Mouse (Mus musculus): ENCODE results near the gene Gm49337.

Gene Gm49337

GRCm38 (mm10) chr4:116173072-116173471 is at the start of gene Gm49337, which contains the start of gene 1700042G07Rik:
TSS of gene Gm49337 (plus strand) at chr4:116173384.
TSS of gene 1700042G07Rik (plus strand) at chr4:116173372.
- no peak for DNase-seq

- DNase-seq, result peak; percentile 77 to 81
These were observed 49.3 kb upstream of the Gm49337 start, which contains the start of the genes Rad54l and Pomgnt1 for GRCm38 (mm10) chr4:116123602-116124519. TSS of gene Rad54l (minus strand) at chr4:116123690. TSS of gene Pomgnt1 (plus strand) at chr4:116123840.

GRCm38 (mm10) chr4:116125803-116126386 is 47.3 kb upstream of the Gm49337 start:
- no peak for DNase-seq

- no peak for DNase-seq
These were observed 45.2 kb upstream of the Gm49337 start for GRCm38 (mm10) chr4:116127956-116128355.

- no peak for DNase-seq
These were observed 40.1 kb upstream of the Gm49337 start for GRCm38 (mm10) chr4:116133126-116133525.

- DNase-seq, result no peak
These were observed 38.2 kb upstream of the Gm49337 start for GRCm38 (mm10) chr4:116134990-116135389.

- no peak for DNase-seq
These were observed 35.7 kb upstream of the Gm49337 start for GRCm38 (mm10) chr4:116137421-116137996.

- DNase-seq, result no peak
These were observed 32.2 kb upstream of the Gm49337 start for GRCm38 (mm10) chr4:116140801-116141574.

- no peak for DNase-seq
These were observed 31.4 kb upstream of the Gm49337 start for GRCm38 (mm10) chr4:116141736-116142135.

- no peak for DNase-seq
These were observed 30.9 kb upstream of the Gm49337 start for GRCm38 (mm10) chr4:116142269-116142668.

- DNase-seq, result peak; percentile 49 to 62
These were observed 29.8 kb upstream of the Gm49337 start for GRCm38 (mm10) chr4:116143317-116143811.

GRCm38 (mm10) chr4:116143891-116144717 is 29.1 kb upstream of the Gm49337 start:
- peak; percentile 53 to 63 for DNase-seq

- no peak for DNase-seq
These were observed 23.4 kb upstream of the Gm49337 start for GRCm38 (mm10) chr4:116149812-116150155.

- peak; percentile 42 to 49 for DNase-seq
These were observed 22.9 kb upstream of the Gm49337 start for GRCm38 (mm10) chr4:116150156-116150861.

- no peak for DNase-seq
These were observed 22.3 kb upstream of the Gm49337 start for GRCm38 (mm10) chr4:116150862-116151221.

- no peak for DNase-seq
These were observed 21.9 kb upstream of the Gm49337 start, which contains the start of gene Lurap1 for GRCm38 (mm10) chr4:116151238-116151637. TSS of gene Lurap1 (minus strand) at chr4:116151338.

GRCm38 (mm10) chr4:116152702-116153101 is 20.5 kb upstream of the Gm49337 start:
- no peak for DNase-seq

- DNase-seq, result peak; percentile 38 to 73
These were observed 15.3 kb upstream of the Gm49337 start for GRCm38 (mm10) chr4:116157882-116158281.

- DNase-seq, result peak in 1 of 2 experiments; percentile 41
These were observed 13.3 kb upstream of the Gm49337 start for GRCm38 (mm10) chr4:116159912-116160311.

GRCm38 (mm10) chr4:116160769-116161168 is 12.4 kb upstream of the Gm49337 start:
- DNase-seq, result no peak

GRCm38 (mm10) chr4:116162142-116162541 is 11.0 kb upstream of the Gm49337 start:
- DNase-seq, result peak; percentile 44 to 55

Measured in kidney, adult 8-10 months (tissue).